Mouse (Mus musculus): ENCODE results near the gene Ncdn. TPM values are rescaled to one million over a fixed set of nuclear protein-coding genes. Genes with fewer than 3 reads are reported as not detected.

Ncdn gene
- polyA plus RNA-seq, 1 experiment from 2014 or later, result 116 TPM

DNA sequence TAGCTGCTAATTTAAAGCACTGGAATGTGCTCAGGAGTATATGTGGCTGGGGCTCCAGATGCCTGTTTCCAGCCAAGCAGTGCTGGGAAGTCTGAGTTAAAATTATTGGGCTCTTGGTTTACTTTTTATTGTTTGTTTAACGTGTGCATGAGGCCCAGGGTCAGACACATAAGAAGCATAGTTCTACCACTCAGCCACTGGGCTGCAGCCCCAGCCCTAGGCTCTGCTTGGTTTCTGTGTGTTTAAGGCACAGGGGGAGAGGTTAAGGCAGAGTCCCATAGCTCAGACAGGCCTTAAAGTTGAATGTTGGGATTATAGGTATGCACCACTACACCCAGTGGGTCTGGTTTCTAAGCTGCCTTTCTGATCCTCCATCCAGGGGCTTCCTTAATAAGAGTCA, 21.9 kb upstream of the Ncdn start:
- H3K4me1 ChIP-seq (replicated peaks; ENCODE audit: control insufficient read depth, insufficient read depth, low read length), result peaks cover 19% of the 10 kb centered on the region
- H3K36me3 ChIP-seq (replicated peaks; ENCODE audit: control insufficient read depth, insufficient read depth), result peaks cover 6% of the 10 kb centered on the region; the same call in 1 of the 2 replicates
- no peak overlapping the region for H3K4me2 ChIP-seq (replicated peaks)
- DNase-seq (ENCODE audit: low spot score), result no peak
- no peak overlapping the region for H3K9ac ChIP-seq
- no peak overlapping the region for H3K4me3 ChIP-seq (replicated peaks; ENCODE audit: low read length)
- no peak for ATAC-seq (ENCODE audit: low FRiP score)
- H3K27me3 ChIP-seq (ENCODE audit: control insufficient read depth, insufficient read depth, low read length), result no peaks in the 10 kb centered on the region
- H3K9me3 ChIP-seq (ENCODE audit: control insufficient read depth, low read length), result no peaks in the 10 kb centered on the region
- H3K27ac ChIP-seq, result no peak overlapping the region
- 77% methylated on average over 1 of the region's 1 CpGs for WGBS

DNA sequence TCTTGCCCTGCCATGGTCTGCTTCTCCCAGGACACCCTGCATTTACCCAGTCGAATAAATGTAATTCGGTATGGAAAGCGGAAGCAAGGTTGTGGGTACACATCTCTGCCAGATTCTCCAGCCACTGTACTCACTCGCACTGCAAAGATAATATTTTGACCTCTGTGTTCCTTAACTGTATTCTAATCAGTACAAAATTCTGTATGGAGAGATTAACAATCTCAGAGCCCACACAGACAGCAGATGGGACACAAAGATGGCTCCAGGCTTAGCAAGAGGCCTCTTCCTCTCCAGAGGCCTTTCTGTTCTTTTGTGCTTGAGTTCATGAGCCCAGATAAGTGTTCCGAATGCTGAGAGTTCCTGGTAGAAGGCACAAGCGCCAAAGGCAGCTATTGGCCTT, 20.6 kb upstream of the Ncdn start:
- Histone ChIP-seq H3K4me3 (replicated peaks; ENCODE audit: low read length) (no peak overlapping the region), H3K9ac (no peak overlapping the region), H3K9me3 (ENCODE audit: control insufficient read depth, low read length) (no peaks in the 10 kb centered on the region), H3K4me1 (replicated peaks; ENCODE audit: control insufficient read depth, insufficient read depth, low read length) (peaks cover 6% of the 10 kb centered on the region), H3K4me2 (replicated peaks) (no peak overlapping the region), H3K27ac (no peak overlapping the region), H3K27me3 (ENCODE audit: control insufficient read depth, insufficient read depth, low read length) (no peaks in the 10 kb centered on the region), H3K36me3 (replicated peaks; ENCODE audit: control insufficient read depth, insufficient read depth) (peaks cover 6% of the 10 kb centered on the region; the same call in 1 of the 2 replicates)
- ATAC-seq (ENCODE audit: low FRiP score) (no peak), DNase-seq (ENCODE audit: low spot score) (no peak)
- WGBS, result 94% methylated on average over 6 of the region's 6 CpGs

DNA sequence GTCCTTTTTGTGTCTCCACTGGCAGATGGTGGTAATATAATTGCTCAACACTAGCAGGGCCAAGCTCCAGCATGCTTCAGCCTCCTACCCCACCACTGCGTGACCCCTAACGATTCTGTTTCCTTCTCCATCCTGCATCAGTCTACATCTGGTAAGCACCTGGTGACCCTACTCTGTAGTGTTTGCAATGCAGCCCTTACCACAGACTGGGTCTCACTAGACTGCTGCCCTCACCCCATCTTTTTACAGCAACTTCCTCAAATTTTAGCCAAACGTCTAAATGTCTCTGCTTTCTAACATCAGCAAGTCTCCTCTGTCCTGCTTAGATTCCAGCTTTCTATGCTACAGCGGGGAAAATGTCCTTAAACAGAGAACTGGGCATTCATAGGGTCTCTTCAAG, 17.6 kb upstream of the Ncdn start:
- no peak overlapping the region for H3K4me3 ChIP-seq (replicated peaks; ENCODE audit: low read length)
- 92% methylated on average over 4 of the region's 4 CpGs for WGBS
- peaks cover 6% of the 10 kb centered on the region; the same call in 1 of the 2 replicates for H3K36me3 ChIP-seq (replicated peaks; ENCODE audit: control insufficient read depth, insufficient read depth)
- H3K27ac ChIP-seq, result no peak overlapping the region
- ATAC-seq (ENCODE audit: low FRiP score), result no peak
- H3K4me1 ChIP-seq (replicated peaks; ENCODE audit: control insufficient read depth, insufficient read depth, low read length), result no peaks in the 10 kb centered on the region
- no peaks in the 10 kb centered on the region for H3K9me3 ChIP-seq (ENCODE audit: control insufficient read depth, low read length)
- no peaks in the 10 kb centered on the region for H3K27me3 ChIP-seq (ENCODE audit: control insufficient read depth, insufficient read depth, low read length)
- no peak for DNase-seq (ENCODE audit: low spot score)
- H3K9ac ChIP-seq, result no peak overlapping the region
- no peak overlapping the region for H3K4me2 ChIP-seq (replicated peaks)

DNA sequence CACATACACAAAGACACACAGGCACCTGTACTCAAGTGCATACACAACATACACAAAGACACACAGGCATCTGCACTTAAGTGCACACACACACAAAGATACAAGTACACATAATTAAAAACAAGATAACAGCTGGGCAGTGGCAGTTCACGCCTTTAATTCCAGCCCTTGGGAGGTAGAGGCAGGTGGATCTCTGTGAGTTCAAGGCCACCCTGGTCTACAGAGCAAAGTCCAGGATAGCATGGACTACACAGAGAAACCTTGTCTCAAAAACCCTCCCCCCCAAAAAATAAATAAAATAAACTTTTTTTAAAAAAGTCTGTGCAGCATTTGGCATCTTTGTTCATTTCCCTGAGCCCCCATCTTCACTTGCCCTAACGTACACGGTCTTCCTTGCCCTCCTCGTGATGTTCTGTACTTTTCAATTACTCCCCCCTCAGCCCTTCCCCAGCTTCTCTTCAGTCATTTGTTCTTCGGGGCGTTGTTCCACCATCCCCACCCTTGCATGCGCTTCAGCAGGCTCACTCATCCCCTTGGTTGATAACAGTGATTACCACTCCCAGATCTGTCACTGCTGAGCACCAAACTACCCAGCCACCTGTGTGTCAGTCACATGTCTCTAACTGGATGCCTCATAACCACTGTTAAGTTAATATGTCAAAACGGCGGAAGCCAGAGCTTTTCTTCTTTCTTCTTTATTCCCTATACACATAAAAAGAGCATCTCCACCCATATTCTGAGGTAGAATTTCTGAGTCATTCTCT, 16.7 kb upstream of the Ncdn start:
- Histone ChIP-seq H3K36me3 (replicated peaks; ENCODE audit: control insufficient read depth, insufficient read depth) (peaks cover 6% of the 10 kb centered on the region; the same call in 1 of the 2 replicates), H3K4me2 (replicated peaks) (no peak overlapping the region), H3K9ac (no peak overlapping the region), H3K27ac (no peak overlapping the region), H3K4me3 (replicated peaks; ENCODE audit: low read length) (no peak overlapping the region), H3K27me3 (ENCODE audit: control insufficient read depth, insufficient read depth, low read length) (no peaks in the 10 kb centered on the region), H3K4me1 (replicated peaks; ENCODE audit: control insufficient read depth, insufficient read depth, low read length) (no peaks in the 10 kb centered on the region), H3K9me3 (ENCODE audit: control insufficient read depth, low read length) (no peaks in the 10 kb centered on the region)
- DNase-seq (ENCODE audit: low spot score), result no peak
- no peak for ATAC-seq (ENCODE audit: low FRiP score)
- 96% methylated on average over 9 of the region's 9 CpGs for WGBS

DNA sequence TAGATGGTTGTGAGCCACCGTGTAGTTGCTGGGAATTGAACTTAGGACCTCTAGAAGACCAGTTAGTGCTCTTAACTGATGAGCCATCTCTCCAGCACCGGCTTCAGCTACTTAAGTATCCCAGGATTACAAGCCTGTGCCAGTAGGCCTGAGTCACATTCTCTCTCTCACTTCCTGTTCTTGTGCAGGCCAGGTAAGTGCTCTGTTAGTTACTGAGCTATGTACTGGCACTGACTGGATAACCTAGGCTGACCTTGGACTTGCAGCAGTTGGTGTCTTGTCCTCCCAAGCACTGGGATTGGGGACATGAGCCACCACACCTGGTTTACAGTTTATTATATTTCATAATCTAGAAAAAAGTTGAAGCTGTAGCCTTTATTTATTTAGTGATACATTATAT, 10.2 kb upstream of the Ncdn start:
- Histone ChIP-seq H3K9ac (no peak overlapping the region), H3K4me1 (replicated peaks; ENCODE audit: control insufficient read depth, insufficient read depth, low read length) (no peaks in the 10 kb centered on the region), H3K27ac (no peak overlapping the region), H3K4me3 (replicated peaks; ENCODE audit: low read length) (no peak overlapping the region), H3K36me3 (replicated peaks; ENCODE audit: control insufficient read depth, insufficient read depth) (peaks cover 51% of the 10 kb centered on the region), H3K9me3 (ENCODE audit: control insufficient read depth, low read length) (no peaks in the 10 kb centered on the region), H3K4me2 (replicated peaks) (no peak overlapping the region), H3K27me3 (ENCODE audit: control insufficient read depth, insufficient read depth, low read length) (no peaks in the 10 kb centered on the region)
- DNase-seq (ENCODE audit: low spot score) (no peak), ATAC-seq (ENCODE audit: low FRiP score) (no peak)
- WGBS, result 84% methylated on average over 2 of the region's 2 CpGs

DNA sequence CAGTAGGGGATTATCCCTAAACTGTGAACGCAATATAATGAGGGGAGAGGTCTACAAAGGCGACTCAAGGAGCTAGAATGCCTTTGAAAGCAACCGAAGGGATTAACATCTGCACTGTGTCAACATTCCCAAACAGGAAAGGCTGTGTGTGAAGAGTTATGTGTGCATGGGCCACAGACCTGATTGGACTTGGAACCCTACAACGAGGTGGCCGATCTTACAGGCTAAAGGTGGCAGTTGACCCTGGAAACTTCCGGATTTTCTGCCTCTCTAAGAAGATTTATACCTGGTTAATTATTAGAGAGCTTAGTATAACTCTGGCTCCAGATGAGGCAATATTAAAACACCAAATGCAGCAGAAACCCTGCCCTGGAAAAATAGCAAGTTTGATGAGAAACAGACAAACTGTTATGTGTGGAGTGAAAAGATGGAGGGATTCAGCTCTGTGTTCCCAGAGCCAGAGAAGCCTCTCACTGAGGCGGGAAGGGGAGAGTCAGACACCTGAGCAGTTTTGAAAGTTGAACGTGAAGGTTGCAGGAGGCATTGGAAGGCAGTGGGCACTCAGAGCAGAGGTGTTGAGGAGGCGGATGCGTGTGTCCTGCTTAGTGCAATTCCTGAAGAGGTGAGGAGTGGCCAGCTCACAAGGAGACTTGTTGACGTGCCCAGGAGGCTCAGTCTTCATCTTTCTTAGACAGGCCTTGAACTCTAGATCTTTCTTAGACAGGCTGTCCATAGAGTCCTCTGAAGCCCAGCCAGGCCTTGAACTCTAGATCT, 9.5 kb upstream of the Ncdn start:
- Histone ChIP-seq H3K36me3 (replicated peaks; ENCODE audit: control insufficient read depth, insufficient read depth) (peaks cover 51% of the 10 kb centered on the region), H3K9ac (no peak overlapping the region), H3K27me3 (ENCODE audit: control insufficient read depth, insufficient read depth, low read length) (no peaks in the 10 kb centered on the region), H3K27ac (no peak overlapping the region), H3K4me2 (replicated peaks) (no peak overlapping the region), H3K9me3 (ENCODE audit: control insufficient read depth, low read length) (no peaks in the 10 kb centered on the region), H3K4me3 (replicated peaks; ENCODE audit: low read length) (no peak overlapping the region), H3K4me1 (replicated peaks; ENCODE audit: control insufficient read depth, insufficient read depth, low read length) (no peaks in the 10 kb centered on the region)
- no peak for ATAC-seq (ENCODE audit: low FRiP score)
- WGBS, result 80% methylated on average over 11 of the region's 11 CpGs
- no peak for DNase-seq (ENCODE audit: low spot score)

DNA sequence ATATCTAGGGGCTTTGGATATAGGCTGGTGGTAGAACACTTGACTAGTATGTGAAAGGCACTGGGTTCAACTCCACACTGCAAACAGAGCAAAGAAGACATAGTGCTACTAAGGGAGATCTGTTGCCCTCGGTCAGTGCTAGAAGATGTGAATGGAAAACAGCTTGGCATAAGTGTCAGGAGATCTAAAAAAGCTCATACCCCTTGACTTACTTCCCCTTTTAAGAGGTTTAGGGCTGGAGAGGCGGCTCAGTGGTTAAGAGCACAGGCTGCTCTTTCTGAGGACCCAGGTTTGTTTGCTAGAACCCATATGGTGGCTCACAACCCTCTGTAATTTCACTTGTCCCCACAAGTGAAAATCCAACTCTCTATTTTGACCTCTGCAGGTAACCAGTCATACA, 6.2 kb upstream of the Ncdn start:
- Histone ChIP-seq H3K4me3 (replicated peaks; ENCODE audit: low read length) (no peak overlapping the region), H3K27me3 (ENCODE audit: control insufficient read depth, insufficient read depth, low read length) (no peaks in the 10 kb centered on the region), H3K4me1 (replicated peaks; ENCODE audit: control insufficient read depth, insufficient read depth, low read length) (peaks cover 8% of the 10 kb centered on the region), H3K36me3 (replicated peaks; ENCODE audit: control insufficient read depth, insufficient read depth) (peaks cover 47% of the 10 kb centered on the region), H3K9ac (no peak overlapping the region), H3K9me3 (ENCODE audit: control insufficient read depth, low read length) (no peaks in the 10 kb centered on the region), H3K4me2 (replicated peaks) (no peak overlapping the region), H3K27ac (no peak overlapping the region)
- DNase-seq (ENCODE audit: low spot score), result no peak
- 92% methylated on average over 2 of the region's 2 CpGs for WGBS
- ATAC-seq (ENCODE audit: low FRiP score), result no peak

DNA sequence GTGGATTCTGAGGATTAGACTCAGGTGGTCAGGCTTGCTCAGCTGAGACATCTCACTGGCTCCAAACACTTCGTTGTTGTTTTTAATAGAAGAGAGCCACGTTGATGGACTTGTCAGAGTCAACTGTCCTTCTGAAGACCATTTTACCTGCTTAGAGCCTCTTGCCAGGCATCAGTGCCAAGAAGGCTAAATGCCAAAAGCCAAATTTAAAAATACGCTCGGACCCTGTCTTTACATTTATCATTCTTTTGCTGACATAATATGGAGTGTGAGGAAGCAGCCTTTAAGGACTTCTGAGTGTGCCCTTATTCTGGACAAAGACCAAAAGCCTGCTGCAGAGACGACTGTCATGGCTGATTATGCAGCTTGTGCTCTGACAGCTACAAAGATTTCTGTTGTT, 5.1 kb upstream of the Ncdn start:
- DNase-seq (ENCODE audit: low spot score), result no peak
- H3K36me3 ChIP-seq (replicated peaks; ENCODE audit: control insufficient read depth, insufficient read depth), result peaks cover 37% of the 10 kb centered on the region
- ATAC-seq (ENCODE audit: low FRiP score), result no peak
- H3K9me3 ChIP-seq (ENCODE audit: control insufficient read depth, low read length), result no peaks in the 10 kb centered on the region
- no peaks in the 10 kb centered on the region for H3K27me3 ChIP-seq (ENCODE audit: control insufficient read depth, insufficient read depth, low read length)
- H3K9ac ChIP-seq, result no peak overlapping the region
- H3K4me1 ChIP-seq (replicated peaks; ENCODE audit: control insufficient read depth, insufficient read depth, low read length), result peaks cover 8% of the 10 kb centered on the region
- no peak overlapping the region for H3K4me2 ChIP-seq (replicated peaks)
- H3K4me3 ChIP-seq (replicated peaks; ENCODE audit: low read length), result no peak overlapping the region
- 84% methylated on average over 5 of the region's 5 CpGs for WGBS
- no peak overlapping the region for H3K27ac ChIP-seq

DNA sequence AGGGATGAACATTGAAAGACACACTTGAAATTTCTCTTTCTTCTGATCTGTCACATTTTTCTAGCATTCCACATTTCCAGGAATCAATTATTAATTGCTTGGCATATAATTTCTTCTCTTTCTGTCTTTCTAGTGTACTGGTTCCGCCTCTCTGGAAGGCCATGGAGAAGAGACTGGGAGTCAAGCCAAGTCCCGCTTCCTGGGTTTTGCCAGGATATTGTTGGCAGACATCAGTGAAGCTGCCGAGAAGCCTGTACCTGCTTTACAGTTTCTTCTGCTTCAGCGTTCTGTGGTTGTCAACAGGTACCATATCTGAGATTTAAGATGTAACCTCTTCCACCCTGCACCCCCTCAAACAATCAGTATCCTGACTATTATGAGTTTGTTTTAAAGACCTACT, 3.5 kb upstream of the Ncdn start:
- Histone ChIP-seq H3K27ac (no peak overlapping the region), H3K27me3 (ENCODE audit: control insufficient read depth, insufficient read depth, low read length) (no peaks in the 10 kb centered on the region), H3K36me3 (replicated peaks; ENCODE audit: control insufficient read depth, insufficient read depth) (peaks cover 24% of the 10 kb centered on the region), H3K9me3 (ENCODE audit: control insufficient read depth, low read length) (no peaks in the 10 kb centered on the region), H3K4me1 (replicated peaks; ENCODE audit: control insufficient read depth, insufficient read depth, low read length) (peaks cover 15% of the 10 kb centered on the region), H3K4me3 (replicated peaks; ENCODE audit: low read length) (no peak overlapping the region), H3K4me2 (replicated peaks) (no peak overlapping the region), H3K9ac (no peak overlapping the region)
- WGBS, result 73% methylated on average over 4 of the region's 4 CpGs
- ATAC-seq (ENCODE audit: low FRiP score) (no peak), DNase-seq (ENCODE audit: low spot score) (no peak)

Data from hindbrain, embryonic 14.5 days (tissue).